Mouse (Mus musculus) liver, adult 2 months (tissue): ENCODE results near the gene Prr12.
A peak's percentile ranks its signal among the peaks of the same experiment; 100 is the strongest.

ENCODE experiments used
- CTCF ChIP-seq: fragments of 200-500 bp; IDR thresholded peaks from 2 replicates; pipeline ENCODE4 v1.5.1; 2011; ENCODE audit warnings: low read depth, low read length, control low read depth
- POLR2A ChIP-seq: fragments of 200-500 bp; IDR thresholded peaks from 2 replicates; pipeline ENCODE4 v1.6.1; 2011; ENCODE audit warnings: low read length, control low read depth; ENCODE audit not compliant: insufficient read depth; ENCODE audit errors: extremely low read depth

DNA sequence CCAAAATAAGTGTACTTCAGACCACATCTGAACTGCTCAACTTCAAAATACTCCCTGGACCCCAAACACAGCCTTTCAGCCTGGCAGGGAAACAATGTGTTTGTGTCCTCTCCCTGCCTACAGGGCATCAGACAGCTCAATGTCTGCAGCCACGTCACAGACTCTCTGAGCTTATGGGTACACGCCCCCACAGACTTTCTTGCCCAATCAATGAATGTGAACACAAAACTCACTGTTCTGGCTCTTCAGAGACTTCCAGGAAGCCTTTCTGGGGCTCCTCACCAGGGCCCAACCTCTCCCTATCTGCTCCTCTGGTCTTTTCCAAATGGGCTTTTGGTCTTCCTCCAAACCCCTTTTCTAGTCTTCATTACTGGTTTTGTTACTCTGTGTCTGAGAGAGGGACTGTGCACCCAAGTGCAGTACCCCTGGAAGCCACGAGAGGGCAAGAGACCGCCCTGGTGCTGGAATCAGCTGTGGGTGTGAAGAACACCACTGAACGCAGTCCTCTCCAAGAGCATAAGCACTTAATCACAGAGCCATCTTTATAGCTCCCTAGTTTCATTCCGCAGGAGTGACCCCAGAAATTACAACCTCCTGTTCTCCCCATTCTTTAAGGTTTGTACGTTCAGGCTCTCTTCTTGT is 14.8 kb downstream of the Prr12 start:
- TF ChIP-seq POLR2A (no peak), CTCF (peak; percentile 89)
